Mouse (Mus musculus) embryonic fibroblast, embryonic 13.5 days (primary cell): ENCODE results near the gene Eif4b. TPM values are rescaled to one million over a fixed set of nuclear protein-coding genes. Genes with fewer than 3 reads are reported as not detected.

ENCODE experiments used
- H3K27ac ChIP-seq: 2 replicates; pipeline ENCODE4 v1.5.1; 2012; ENCODE audit warnings: low read length, control low read depth, inconsistent platforms; ENCODE audit not compliant: insufficient read depth
- H3K4me1 ChIP-seq: 2 replicates; pipeline ENCODE4 v1.6.1; 2011; ENCODE audit warnings: low read length; ENCODE audit not compliant: control insufficient read depth, insufficient read depth
- H3K4me3 ChIP-seq: 2 replicates; pipeline ENCODE4 v1.5.1; 2011; ENCODE audit warnings: mild to moderate bottlenecking, control low read depth, low read length; ENCODE audit not compliant: insufficient read depth
- CTCF ChIP-seq: IDR thresholded peaks from 2 replicates; pipeline ENCODE4 v1.5.1; 2011; ENCODE audit warnings: mild to moderate bottlenecking, control low read depth, low read length, moderate library complexity, borderline replicate concordance; ENCODE audit not compliant: insufficient read depth
- POLR2A ChIP-seq: IDR thresholded peaks from 2 replicates; pipeline ENCODE4 v1.6.1; 2011; ENCODE audit warnings: low read depth, mild to moderate bottlenecking, control low read depth, low read length, moderate library complexity
- polyA plus RNA-seq: library from polyadenylated mRNA; stranded (reverse); fragments of >200 nt; gene quantifications from 2 replicates; pipeline ENCODE4 v1.2.4, GENCODE M21; 2011; ENCODE audit warnings: low read depth; ENCODE audit not compliant: missing spikeins, insufficient read length

Eif4b gene
- polyA plus RNA-seq, 1 experiment = 317 TPM

DNA sequence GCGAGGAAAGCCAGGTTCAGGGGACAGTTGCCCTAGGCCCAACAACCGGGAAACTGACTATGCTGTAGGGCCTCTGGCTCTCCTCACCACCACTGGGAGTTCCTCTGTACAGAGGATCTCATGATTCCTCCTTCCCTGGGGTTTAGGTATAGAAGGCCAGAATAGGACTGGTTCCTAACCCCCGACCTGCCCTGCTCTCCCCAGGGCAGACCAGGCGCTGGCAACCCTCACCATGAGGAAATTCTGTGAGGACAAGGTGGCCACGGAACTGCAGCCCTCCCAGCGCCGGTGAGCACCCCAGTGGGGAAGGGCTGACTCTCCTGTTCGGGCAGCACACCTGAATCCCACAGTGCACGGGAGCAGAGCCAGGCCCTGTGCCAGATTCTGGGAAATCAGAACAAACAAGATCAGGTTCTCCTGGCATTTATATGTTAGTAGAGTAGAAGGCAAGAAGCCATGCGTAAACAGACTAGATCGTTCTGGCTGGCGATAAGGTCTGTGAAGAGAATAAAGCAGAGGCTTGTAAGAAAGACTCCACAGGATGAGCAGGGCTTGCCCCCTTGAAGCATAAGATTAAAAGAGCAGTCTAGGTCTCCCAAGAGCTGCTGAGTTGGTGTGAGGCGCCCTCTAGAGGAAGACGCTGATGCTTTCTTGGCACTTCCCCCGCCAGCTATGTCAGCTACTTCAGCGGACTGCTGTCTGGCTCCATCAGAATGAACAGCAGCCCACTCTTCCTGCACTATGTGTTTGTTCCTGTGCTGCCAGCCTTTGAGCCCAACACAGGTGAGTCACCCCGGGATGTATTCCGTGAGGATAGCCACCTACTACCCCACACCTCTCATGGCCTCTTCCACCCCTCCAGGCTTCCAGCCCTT, 35.3 kb downstream of the Eif4b start:
- no peak overlapping the region for H3K4me3 ChIP-seq
- H3K4me1 ChIP-seq = peaks cover 8% of the 10 kb centered on the region
- no peak overlapping the region for H3K27ac ChIP-seq
- TF ChIP-seq CTCF (peak; percentile 66; the same call in 1 of the 2 replicates), POLR2A (no peak)

DNA sequence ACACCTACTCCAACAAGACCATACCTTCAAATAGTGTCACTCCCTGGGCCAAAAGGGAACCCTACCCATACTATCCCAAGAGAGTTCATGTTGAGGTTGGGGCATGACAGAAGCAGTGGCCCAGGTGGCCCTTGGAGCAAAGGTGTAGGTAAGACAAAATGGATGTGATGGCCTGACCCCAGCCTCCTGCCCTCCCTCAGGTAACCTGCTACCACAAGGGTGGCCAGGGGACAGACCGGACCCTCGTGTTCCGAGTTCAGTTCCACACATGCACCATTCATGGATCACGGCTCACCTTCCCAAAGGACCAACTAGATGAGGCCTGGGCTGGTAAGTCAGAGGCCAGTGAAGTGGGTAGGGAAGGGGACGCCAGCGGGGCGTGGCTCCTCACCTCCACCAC, 36.7 kb downstream of the Eif4b start:
- no peak for TF ChIP-seq CTCF
- no peak for TF ChIP-seq POLR2A

GRCm38 (mm10) chr15:102110701-102111494, 37.3 kb downstream of the Eif4b start:
- Histone ChIP-seq H3K27ac (no peak overlapping the region), H3K4me3 (no peak overlapping the region), H3K4me1 (peaks cover 2% of the 10 kb centered on the region; the same call in 1 of the 2 replicates)
- TF ChIP-seq POLR2A = no peak
- TF ChIP-seq CTCF = no peak

More for the DNA sequence above, 36.7 kb downstream of the Eif4b start:
- Histone ChIP-seq H3K4me3 (no peak overlapping the region), H3K4me1 (peaks cover 6% of the 10 kb centered on the region), H3K27ac (no peak overlapping the region)

DNA sequence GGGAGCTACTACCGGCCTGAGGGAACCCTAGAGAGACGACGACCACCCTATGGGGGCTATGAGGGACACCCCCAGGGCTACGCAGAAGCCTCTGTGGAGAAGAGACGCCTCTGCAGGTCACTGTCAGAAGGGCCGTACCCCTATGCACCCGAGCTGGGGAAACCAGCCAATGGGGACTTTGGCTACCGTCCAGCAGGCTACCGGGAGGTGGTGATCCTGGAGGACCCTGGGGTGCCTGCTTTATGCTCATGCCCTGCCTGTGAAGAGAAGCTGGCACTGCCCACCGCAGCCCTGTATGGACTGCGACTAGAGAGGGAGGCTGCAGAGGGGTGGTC, 37.9 kb downstream of the Eif4b start:
- H3K27ac ChIP-seq = no peak overlapping the region
- TF ChIP-seq CTCF = no peak
- H3K4me1 ChIP-seq = no peaks in the 10 kb centered on the region
- H3K4me3 ChIP-seq = no peak overlapping the region

DNA sequence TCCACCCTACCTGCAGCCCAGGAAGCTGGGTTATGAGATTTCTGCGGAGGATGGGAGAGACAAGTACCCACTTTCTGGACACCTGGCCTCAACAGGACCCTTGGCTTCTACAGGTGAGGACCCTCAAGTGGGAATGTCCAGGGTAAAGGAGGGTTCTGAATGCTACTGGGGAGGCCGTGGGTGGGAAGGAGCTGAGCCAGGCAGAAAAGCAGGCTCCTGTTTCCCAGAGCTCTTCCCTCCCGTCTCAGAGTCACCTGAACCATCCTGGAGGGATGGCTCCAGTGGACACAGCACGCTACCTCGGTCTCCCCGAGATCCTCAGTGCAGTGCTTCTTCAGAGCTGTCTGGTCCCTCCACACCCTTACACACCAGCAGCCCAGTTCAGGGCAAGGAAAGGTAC, 38.6 kb downstream of the Eif4b start:
- no peak for TF ChIP-seq CTCF
- no peak for TF ChIP-seq POLR2A
- Histone ChIP-seq H3K4me3 (no peak overlapping the region), H3K4me1 (no peaks in the 10 kb centered on the region), H3K27ac (no peak overlapping the region)

DNA sequence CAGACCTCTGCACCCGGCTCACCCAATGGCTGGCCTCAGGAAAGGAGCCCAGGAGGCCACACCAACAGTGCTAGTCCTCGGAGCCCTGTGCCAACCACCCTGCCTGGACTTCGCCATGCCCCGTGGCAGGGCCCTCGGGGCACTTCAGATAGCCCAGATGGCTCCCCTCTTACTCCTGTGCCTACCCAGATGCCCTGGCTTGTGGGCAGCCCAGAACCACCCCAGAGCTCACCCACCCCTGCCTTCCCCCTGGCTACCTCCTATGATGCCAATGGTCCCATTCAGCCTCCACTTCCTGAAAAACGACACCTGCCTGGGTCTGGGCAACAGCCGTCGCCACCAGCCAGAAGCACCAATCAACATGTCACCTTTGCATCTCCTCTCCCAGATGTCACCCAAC, 39.3 kb downstream of the Eif4b start:
- H3K4me3 ChIP-seq = no peak overlapping the region
- H3K4me1 ChIP-seq = no peaks in the 10 kb centered on the region
- TF ChIP-seq POLR2A = no peak
- no peak for TF ChIP-seq CTCF
- no peak overlapping the region for H3K27ac ChIP-seq

- no peak for TF ChIP-seq POLR2A
- TF ChIP-seq CTCF = no peak
- Histone ChIP-seq H3K4me3 (no peak overlapping the region), H3K27ac (no peak overlapping the region), H3K4me1 (no peaks in the 10 kb centered on the region)
Measured at GRCm38 (mm10) chr15:102113674-102114073, 40.1 kb downstream of the Eif4b start.

DNA sequence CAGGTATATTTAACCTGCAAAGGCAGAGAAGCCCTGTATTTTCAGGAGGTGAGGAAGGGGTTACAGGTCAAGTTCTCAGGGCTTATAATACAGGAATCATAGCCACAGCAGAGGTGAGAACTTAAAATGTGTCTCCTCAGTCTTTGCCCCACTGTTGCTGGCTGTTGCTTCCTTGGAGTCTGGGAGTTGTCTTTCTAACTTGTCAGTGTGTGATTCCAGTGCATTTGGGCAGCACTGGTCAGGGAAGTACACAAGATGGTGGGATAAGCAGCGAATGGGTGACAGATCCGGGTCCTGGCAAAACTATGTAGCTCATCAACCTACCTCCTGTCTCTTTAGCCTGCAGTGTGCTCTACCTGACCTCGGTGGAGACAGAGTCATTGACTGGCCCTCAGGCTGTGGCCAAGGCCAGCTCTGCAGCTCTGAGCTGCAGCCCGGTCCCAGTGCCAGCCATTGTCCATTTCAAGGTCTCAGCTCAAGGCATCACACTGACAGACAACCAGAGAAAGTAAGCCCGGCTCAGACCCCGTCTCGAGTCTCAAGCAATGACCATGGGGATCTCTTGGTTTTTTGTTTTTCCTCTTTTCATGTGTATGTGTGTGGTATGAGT, 41.2 kb downstream of the Eif4b start:
- no peak overlapping the region for H3K27ac ChIP-seq
- no peak overlapping the region for H3K4me3 ChIP-seq
- 0 out of 2 replicates have a peak, but pooled peaks have one; percentile 20 for TF ChIP-seq POLR2A
- no peak for TF ChIP-seq CTCF
- no peaks in the 10 kb centered on the region for H3K4me1 ChIP-seq

- Histone ChIP-seq H3K27ac (no peak overlapping the region), H3K4me3 (no peak overlapping the region), H3K4me1 (no peaks in the 10 kb centered on the region)
- no peak for TF ChIP-seq POLR2A
Measured at GRCm38 (mm10) chr15:102115731-102116231, 42.2 kb downstream of the Eif4b start.
